Comparison of ENCODE assay signal across 9 mouse cellular contexts in genomic region chr2:122629871-122630270, GRCm38 (mm10). TPM values are rescaled to one million over a fixed set of nuclear protein-coding genes. Genes with fewer than 3 reads are reported as not detected.
DNase-seq lines count a peak whose midpoint lies in the region; ATAC-seq lines count a peak whose summit lies in the region.
"Had no signal": no experiment of that assay in that cellular context is flagged by ENCODE, and none has a peak within 500 bp of the region (broad histone marks: within the 10 kb centered on the region; RNA-seq: fewer than 3 reads in every experiment).

No protein-coding gene starts in this region.

- no peaks in the 10 kb centered on the region; the same call in 1 of the 2 replicates for H3K4me1 ChIP-seq in heart, embryonic 12.5 days (replicated peaks)
- peaks cover 11% of the 10 kb centered on the region; the same call in 1 of the 2 replicates for H3K4me1 ChIP-seq in embryonic facial prominence, embryonic 13.5 days
- H3K4me1 ChIP-seq in intestine, embryonic 14.5 days (replicated peaks; ENCODE audit: control insufficient read depth, insufficient read depth, low read length), result peaks cover 13% of the 10 kb centered on the region
- H3K4me1 ChIP-seq in midbrain, embryonic 15.5 days, result peaks cover 19% of the 10 kb centered on the region

- peaks cover 20% of the 10 kb centered on the region for H3K36me3 ChIP-seq in heart, embryonic 12.5 days
- H3K36me3 ChIP-seq in embryonic facial prominence, embryonic 13.5 days, result peaks cover 19% of the 10 kb centered on the region
- peaks cover 19% of the 10 kb centered on the region for H3K36me3 ChIP-seq in intestine, embryonic 14.5 days (ENCODE audit: control insufficient read depth, insufficient read depth, low read length)
- peaks cover 7% of the 10 kb centered on the region; the same call in 1 of the 2 replicates for H3K36me3 ChIP-seq in midbrain, embryonic 15.5 days (replicated peaks)

- DNase-seq in heart, postnatal 4 days, result no peak
- DNase-seq in intestine, embryonic 14.5 days (ENCODE audit: low spot score), result no peak
- no peak for DNase-seq in kidney, adult 18-20 months
- no peak for DNase-seq in retina, embryonic 14.5 days (ENCODE audit: low spot score)
- DNase-seq in adrenal gland, postnatal 10 days, result no peak

- no peaks in the 10 kb centered on the region for H3K9me3 ChIP-seq in heart, embryonic 12.5 days (replicated peaks)
- H3K9me3 ChIP-seq in embryonic facial prominence, embryonic 13.5 days, result no peaks in the 10 kb centered on the region
- no peaks in the 10 kb centered on the region for H3K9me3 ChIP-seq in intestine, embryonic 14.5 days (ENCODE audit: control insufficient read depth, low read length)
- H3K9me3 ChIP-seq in midbrain, embryonic 15.5 days, result no peaks in the 10 kb centered on the region

- 0 out of 2 replicates have a peak, but pooled peaks cover 3% of the 10 kb centered on the region for H3K27me3 ChIP-seq in heart, embryonic 12.5 days (replicated peaks)
- peaks cover 6% of the 10 kb centered on the region; the same call in 1 of the 2 replicates for H3K27me3 ChIP-seq in embryonic facial prominence, embryonic 13.5 days
- H3K27me3 ChIP-seq in intestine, embryonic 14.5 days (replicated peaks; ENCODE audit: control insufficient read depth, insufficient read depth, low read length), result no peaks in the 10 kb centered on the region
- no peaks in the 10 kb centered on the region for H3K27me3 ChIP-seq in midbrain, embryonic 15.5 days (replicated peaks)

- ATAC-seq in heart, embryonic 12.5 days (ENCODE audit: insufficient number of reproducible peaks, low FRiP score), result no peak
- no peak for ATAC-seq in embryonic facial prominence, embryonic 13.5 days (ENCODE audit: insufficient number of reproducible peaks, insufficient read depth, low FRiP score, low TSS enrichment, low read depth)
- ATAC-seq in intestine, embryonic 14.5 days (replicated peaks; ENCODE audit: low FRiP score, low TSS enrichment, low read depth), result no peak
- ATAC-seq in midbrain, embryonic 15.5 days (replicated peaks), result no peak; the same call in 1 of the 2 replicates

- H3K9ac ChIP-seq in heart, embryonic 12.5 days, result 0 out of 2 replicates have a peak overlapping the region, but pooled peaks have one; percentile 20
- peak overlapping the region; percentile 98; the same call in 1 of the 2 replicates for H3K9ac ChIP-seq in embryonic facial prominence, embryonic 13.5 days
- peak overlapping the region; percentile 76; the same call in 1 of the 2 replicates for H3K9ac ChIP-seq in intestine, embryonic 14.5 days (ENCODE audit: low read length)
- no peak overlapping the region for H3K9ac ChIP-seq in midbrain, embryonic 15.5 days

- H3K27ac ChIP-seq in heart, embryonic 12.5 days (ENCODE audit: poor library complexity, severe bottlenecking), result no peak overlapping the region
- H3K27ac ChIP-seq in embryonic facial prominence, embryonic 13.5 days, result no peak overlapping the region
- no peak overlapping the region for H3K27ac ChIP-seq in intestine, embryonic 14.5 days (ENCODE audit: low read depth)
- peak overlapping the region; percentile 24; the same call in 1 of the 2 replicates for H3K27ac ChIP-seq in midbrain, embryonic 15.5 days

- H3K4me2 ChIP-seq in heart, embryonic 12.5 days, result peak overlapping the region; percentile 93; the same call in 1 of the 2 replicates
- peak overlapping the region; percentile 92 for H3K4me2 ChIP-seq in embryonic facial prominence, embryonic 13.5 days
- peak overlapping the region; percentile 84 for H3K4me2 ChIP-seq in intestine, embryonic 14.5 days (ENCODE audit: low read length)
- peak overlapping the region; percentile 91 for H3K4me2 ChIP-seq in midbrain, embryonic 15.5 days

- WGBS in heart, embryonic 12.5 days, result 60% methylated on average over 6 of the region's 6 CpGs
- 65% methylated on average over 6 of the region's 6 CpGs for WGBS in embryonic facial prominence, embryonic 13.5 days
- WGBS in intestine, embryonic 14.5 days, result 58% methylated on average over 6 of the region's 6 CpGs
- 68% methylated on average over 6 of the region's 6 CpGs for WGBS in midbrain, embryonic 15.5 days

- peak overlapping the region; percentile 86; the same call in 1 of the 2 replicates for H3K4me3 ChIP-seq in heart, embryonic 12.5 days
- H3K4me3 ChIP-seq in embryonic facial prominence, embryonic 13.5 days, result peak overlapping the region; percentile 99
- peak overlapping the region; percentile 74; the same call in 1 of the 2 replicates for H3K4me3 ChIP-seq in intestine, embryonic 14.5 days (ENCODE audit: low read depth, low read length)
- H3K4me3 ChIP-seq in midbrain, embryonic 15.5 days, result peak overlapping the region; percentile 99

RNA-seq across cellular contexts. Expression of gene AA467197, which starts 6.9 kb away (rescaled TPM):
- polyA plus RNA-seq in heart, embryonic 12.5 days (2016; fragmentation: Nextera tagmentation; extraction: Ambion mirVana), result not detected in 2 replicates
- total RNA-seq in heart, postnatal 4 days (2021), result under 1 TPM in 1 of 2 experiments, not detected in 1; 0.36 TPM
- polyA plus RNA-seq in embryonic facial prominence, embryonic 13.5 days (2015; fragmentation: Nextera tagmentation; extraction: Ambion mirVana), result 0.73 TPM in 1 of 2 replicates, not detected in the other
- polyA plus RNA-seq in intestine, embryonic 14.5 days (2014; fragmentation: Nextera tagmentation; extraction: Ambion mirVana), result 3.2 and 5.2 TPM in 2 replicates
- polyA plus RNA-seq in midbrain, embryonic 15.5 days (2015; fragmentation: Nextera tagmentation; extraction: Ambion mirVana), result 0.31 TPM in 2 replicates
- 1 to 10 TPM in 1 of 2 experiments, under 1 TPM in 1; 0.79 to 1.3 TPM for total RNA-seq in adrenal gland, postnatal 10 days (2021)
- polyA plus RNA-seq: erythroblast, embryonic 14.5 days had no signal

RNA-seq across cellular contexts. Expression of gene Gatm, which starts 18.8 kb away (rescaled TPM):
- 29.9 and 34.8 TPM in 2 replicates for polyA plus RNA-seq in heart, embryonic 12.5 days (2016; fragmentation: Nextera tagmentation; extraction: Ambion mirVana)
- 10 to 100 TPM in 1 of 2 experiments, 1 to 10 TPM in 1; 9.1 to 10.5 TPM for total RNA-seq in heart, postnatal 4 days (2021)
- 10.5 and 10.6 TPM in 2 replicates for polyA plus RNA-seq in embryonic facial prominence, embryonic 13.5 days (2015; fragmentation: Nextera tagmentation; extraction: Ambion mirVana)
- 12.4 and 13.2 TPM in 2 replicates for polyA plus RNA-seq in intestine, embryonic 14.5 days (2014; fragmentation: Nextera tagmentation; extraction: Ambion mirVana)
- 36.8 and 43.0 TPM in 2 replicates for polyA plus RNA-seq in midbrain, embryonic 15.5 days (2015; fragmentation: Nextera tagmentation; extraction: Ambion mirVana)
- total RNA-seq in adrenal gland, postnatal 10 days (2021), result 10 to 100 TPM; 12.5 to 16.5 TPM
